Mouse (Mus musculus) T-helper 2 cell (primary cell): ENCODE measurements at regions not wholly inside any gene's neighbourhood (a gene's known extent, or its start where the extent isn't known, plus 50 kb on each side); places are given as distances from the start of the nearest gene placed in this dataset.

Source experiments
- in situ Hi-C: fragments of 300-600 bp; cut with MboI, MseI; formaldehyde crosslinking; loops from one replicate; pipeline ENCODE4 v1.15.1; 2025; ENCODE audit warnings: high pct_unique_total_duplicates

DNA sequence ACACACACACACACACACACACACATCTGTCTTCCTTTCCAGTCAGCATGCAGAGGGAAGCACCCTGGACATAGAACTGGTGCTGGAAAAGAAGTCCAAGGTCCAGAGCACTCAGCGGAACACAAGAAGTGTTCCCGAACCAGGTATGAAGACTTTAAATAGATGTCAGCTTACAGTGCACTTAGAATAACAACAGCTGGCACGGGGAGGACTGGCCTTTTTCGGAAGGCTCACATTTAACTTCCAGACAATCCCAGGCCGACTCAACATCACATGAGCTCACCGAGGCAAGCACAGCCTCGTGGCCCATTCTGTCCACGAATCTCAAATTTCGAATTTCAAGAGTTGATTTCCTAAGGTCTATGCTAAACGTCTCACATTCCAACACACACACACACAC, 70.9 kb upstream of the Slc25a33 start:
- in situ Hi-C loops: no loop called here

DNA sequence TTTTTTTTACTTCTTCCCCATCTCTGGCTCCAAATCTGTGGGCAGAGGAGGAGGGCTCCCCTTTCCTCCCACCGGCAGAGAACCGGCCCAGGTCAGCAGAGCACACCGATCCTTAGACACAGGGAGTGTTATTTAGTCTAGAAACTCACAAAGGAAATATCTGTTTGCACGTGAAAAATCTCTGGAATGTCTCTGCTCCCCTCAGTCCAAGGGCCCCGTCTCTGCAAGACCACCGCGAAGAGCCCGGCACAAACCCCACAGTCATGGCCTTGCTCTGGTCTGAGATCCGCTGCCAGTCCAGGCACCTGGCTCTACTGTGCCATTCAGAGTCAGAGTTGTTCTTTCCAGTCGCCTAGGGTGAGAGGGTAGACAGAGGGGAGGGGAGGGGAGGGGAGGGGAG, 69.7 kb upstream of the Slc25a33 start:
- in situ Hi-C loops: no loop called here

DNA sequence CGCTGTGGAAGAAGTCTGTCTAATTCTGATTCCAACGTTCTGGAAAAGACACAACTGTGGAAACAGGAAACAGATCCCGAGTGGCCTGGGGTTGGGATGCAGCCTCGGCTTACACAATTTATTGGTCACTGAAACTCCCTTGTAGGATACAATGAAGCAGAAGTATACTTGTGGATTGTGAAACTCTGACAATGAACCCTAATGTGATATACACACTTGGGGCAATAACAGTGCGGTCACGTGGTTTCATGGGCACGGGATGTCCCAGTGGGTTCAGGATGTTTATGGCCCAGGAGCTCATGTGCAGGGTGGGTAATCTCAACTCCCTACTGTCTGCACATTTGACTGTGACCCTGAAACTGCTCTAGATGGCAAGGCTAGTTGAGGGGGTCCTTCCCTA, 68.8 kb upstream of the Slc25a33 start:
- in situ Hi-C loops: no loop called here

DNA sequence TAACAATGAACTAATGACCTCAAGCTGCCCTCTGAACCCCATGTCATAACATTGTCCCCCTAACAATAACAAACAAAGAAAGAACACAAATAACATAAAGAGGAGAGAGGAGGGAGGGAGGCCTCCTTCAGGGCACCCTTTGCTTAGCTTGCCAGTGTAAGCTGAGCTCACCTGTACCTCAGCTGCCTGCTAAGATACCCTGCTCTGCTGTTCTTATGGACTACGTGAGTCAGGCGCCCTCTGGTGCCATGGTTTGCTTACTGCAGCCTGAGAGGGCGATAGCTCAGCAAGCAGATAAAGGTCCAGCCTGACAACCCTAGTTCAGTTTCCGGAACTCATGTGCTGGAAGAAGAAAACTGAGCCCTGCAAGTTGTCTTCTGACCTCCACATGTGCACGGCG, 67.8 kb upstream of the Slc25a33 start:
- in situ Hi-C loops: no loop called here

DNA sequence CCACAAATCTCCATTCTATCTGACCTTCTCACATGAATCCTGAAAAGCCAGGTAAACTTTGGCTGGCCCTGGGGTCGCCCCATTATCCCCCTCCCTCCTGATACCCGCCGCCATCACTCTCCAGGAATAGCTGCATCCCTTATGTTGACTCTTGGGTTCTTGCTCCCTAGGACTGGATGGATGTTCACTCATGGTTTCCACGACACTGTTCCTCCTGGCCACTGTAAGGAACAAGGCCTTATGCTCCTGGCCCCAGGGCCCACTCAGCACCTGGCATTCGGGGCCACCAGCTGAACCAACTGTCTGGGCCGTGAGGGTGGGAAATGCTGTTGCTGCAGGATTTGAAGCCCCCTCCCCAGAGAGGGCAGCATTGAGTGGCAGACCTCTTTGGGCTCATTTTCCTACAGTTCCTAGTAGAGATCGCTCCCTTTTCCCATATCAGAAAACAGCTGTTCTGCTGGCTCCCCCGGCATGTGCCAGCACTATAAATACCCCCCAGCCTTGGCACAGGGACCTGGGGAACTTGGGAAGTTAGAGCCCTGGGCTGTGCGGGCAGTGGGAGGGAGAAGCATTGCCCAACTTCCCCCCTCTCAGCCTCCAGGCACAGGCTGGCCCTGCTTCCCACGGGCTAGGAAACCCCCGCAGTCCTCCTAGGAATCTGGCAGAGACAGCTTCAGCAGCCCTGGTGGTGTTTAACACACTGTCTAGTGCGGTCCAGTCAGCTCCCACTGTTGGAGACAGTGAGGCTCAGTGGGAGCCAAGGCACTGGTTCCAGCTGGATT, 66.6 kb upstream of the Slc25a33 start:
- in situ Hi-C loops: no loop called here

DNA sequence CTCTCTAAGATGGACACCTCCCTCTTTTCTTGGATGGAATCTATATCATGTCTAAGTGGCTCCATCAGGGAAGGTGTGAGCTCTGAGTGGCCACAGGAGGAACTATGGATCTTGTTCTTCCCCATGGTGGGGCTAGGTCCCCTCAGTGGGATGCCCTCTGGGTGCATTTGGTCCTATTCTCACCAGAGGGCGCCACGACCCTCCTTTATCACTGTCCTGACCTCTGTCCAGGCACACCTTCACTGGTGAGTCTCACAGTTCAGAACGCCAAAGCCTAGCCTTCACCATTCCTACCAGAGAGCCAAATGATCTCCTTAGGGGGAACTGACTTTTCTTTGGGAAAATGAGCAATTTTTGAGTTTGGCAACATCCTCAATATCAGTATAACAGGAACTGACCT, 64.6 kb upstream of the Slc25a33 start:
- in situ Hi-C loops: loop anchor here (5.0 kb wide), 1 partner anchor 119 kb away; the partner anchor contains the start of gene Spsb1

DNA sequence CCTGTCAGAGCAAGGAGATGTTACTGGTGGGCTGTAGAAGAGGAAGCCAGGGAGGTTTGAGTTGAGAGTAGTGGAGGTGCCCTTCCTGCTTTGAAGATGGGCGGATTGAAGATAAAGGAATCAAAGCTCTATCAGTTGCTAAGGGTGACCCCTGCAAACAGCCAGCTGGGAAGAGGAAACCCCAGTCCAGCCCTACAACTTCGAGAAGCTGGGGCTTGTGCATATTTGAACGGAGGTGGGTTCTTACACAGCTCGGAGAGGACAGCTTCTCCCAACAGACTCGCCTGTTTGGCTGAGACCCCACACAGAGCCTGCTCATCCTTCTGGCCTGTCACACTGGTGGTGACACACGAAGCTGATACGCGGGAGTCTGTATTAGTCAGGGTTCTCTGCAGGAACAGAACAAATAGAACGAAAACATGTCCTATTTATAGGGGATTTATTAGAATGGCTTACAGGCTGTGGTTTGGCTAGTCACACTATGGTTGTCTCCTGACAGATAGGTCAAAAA, 60.6 kb upstream of the Slc25a33 start:
- in situ Hi-C loops: loop anchor here (5.0 kb wide), 1 partner anchor 123 kb away; the partner anchor contains the start of gene Spsb1

DNA sequence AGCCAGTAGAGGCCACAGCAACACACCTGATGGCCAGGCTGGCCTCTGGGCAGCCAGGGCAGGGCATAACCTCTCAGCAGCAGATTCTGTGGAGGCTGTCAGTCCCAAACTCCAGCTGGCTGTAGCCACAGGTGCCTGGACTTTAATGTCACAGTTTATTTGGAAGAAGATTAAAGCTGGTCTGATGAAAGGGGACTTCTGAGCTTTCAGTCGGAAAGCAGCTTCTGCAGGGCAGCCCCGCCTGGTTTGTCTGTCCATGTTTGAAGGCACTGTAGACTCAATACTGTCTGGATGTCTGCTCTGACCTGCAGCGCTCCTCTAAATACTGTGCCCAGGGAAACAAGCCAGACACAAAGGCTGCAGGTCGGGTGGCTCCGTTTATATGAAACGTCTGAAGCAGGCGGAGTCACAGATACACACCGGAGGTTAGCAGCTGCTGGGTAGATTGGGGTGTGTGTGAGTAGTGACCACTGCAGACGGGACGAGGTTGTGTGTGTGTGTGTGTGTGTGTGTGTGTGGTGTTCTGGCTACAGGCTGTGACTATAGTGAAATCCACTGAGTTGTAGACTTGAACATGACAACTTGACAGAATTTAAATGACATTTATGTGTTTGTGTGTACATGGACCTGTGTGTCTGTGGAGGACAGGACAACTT, 58.5 kb upstream of the Slc25a33 start:
- in situ Hi-C loops: no loop called here

DNA sequence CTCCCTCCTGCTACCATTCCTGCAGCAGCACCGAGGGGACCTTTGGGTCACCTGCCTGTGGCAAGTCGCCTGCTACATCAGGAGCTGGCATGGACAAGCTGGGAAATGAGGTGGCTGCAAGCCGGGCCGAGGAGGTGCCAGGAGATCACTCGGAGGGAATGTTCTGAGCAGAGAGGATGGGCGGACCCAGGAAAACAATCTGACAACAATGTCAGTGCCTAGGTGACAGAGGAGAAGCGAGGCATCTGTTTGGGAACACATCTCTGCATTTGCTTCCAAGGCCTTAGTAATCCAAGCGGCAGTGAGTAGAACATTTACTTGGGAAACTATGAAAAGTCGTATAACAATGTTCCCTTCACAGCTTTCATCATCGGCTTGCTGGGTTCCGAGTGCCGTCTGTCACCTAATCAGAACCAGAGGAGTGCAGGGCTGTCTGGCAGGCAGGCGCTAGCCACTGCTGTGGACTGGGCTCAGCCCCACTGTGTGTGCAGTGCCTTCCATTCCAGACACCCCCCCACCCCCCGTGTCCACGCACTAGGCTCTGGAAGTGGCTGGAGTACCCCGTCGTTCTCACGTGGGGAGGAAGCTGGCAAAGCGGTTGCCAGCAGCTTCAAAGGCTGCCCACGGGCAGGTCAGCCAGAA, 56.6 kb upstream of the Slc25a33 start:
- in situ Hi-C loops: no loop called here

DNA sequence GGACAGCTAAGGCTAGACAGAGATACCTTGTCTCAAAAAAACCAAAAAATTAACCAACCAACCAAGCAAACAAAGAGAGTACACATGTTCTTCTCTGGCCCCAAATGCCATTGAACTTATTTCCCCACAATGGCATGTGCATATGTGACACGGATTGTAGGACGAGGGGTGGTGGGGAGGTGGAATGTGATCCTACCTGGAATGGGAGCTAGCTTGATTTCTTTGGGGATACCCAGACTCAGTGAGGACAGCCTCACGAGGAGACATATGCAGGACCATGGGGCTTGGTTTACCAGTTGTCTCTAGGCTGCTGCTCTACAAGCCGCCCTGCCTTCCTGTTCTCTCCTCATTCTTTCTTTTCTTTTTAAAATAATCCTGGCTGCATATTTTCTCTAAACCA, 55.9 kb upstream of the Slc25a33 start:
- in situ Hi-C loops: no loop called here

DNA sequence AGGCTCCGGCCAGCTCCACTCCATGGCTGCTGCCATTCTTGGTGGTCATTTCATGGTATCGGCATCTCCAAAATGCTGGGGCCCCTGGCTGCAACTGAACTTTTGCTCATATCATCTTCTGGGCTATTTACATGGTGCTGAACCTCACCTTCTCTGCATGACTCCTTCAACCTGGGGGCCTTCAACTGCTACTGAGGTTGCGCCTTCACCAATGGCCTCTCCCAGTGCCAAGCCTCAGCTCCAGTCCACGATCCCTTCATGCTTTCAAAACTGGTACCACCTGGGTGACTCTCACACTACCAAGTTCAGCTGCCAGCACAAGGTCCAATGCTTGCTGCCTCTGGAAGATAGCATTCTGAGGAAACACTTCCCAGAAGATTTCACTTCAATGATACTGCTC, 53.7 kb upstream of the Slc25a33 start:
- in situ Hi-C loops: no loop called here
